Mouse (Mus musculus): ENCODE data around the gene Oosp3. TPM values are rescaled to one million over a fixed set of nuclear protein-coding genes. Genes with fewer than 3 reads are reported as not detected.

The Oosp3 gene
- polyA plus RNA-seq (2014; fragmentation: Nextera tagmentation; extraction: Ambion mirVana), result not detected in 2 replicates

GRCm38 (mm10) chr19:11696755-11697154, at the start of gene Oosp3:
TSS of gene Oosp3 (plus strand) at chr19:11697055.
- no peak for ATAC-seq (ENCODE audit: insufficient number of reproducible peaks, insufficient read depth, low FRiP score, low read depth)

GRCm38 (mm10) chr19:11649564-11649963, 47.3 kb upstream of the Oosp3 start:
- ATAC-seq (ENCODE audit: insufficient number of reproducible peaks, insufficient read depth, low FRiP score, low read depth), result no peak
- 73% methylated on average over 4 of the region's 4 CpGs for WGBS
- Histone ChIP-seq H3K4me1 (ENCODE audit: control insufficient read depth in 2 of 2, insufficient read depth in 2 of 2, low read length in 2 of 2) (no peaks in the 10 kb centered on the region), H3K27ac (replicated peaks in 1 of 2; ENCODE audit: control insufficient read depth in 1 of 2, insufficient read depth in 1 of 2, low read depth in 2 of 2, low read length in 2 of 2) (no peak overlapping the region), H3K27me3 (ENCODE audit: control insufficient read depth, insufficient read depth, low read length) (no peaks in the 10 kb centered on the region), H3K36me3 (ENCODE audit: control insufficient read depth, insufficient read depth, low read length) (no peaks in the 10 kb centered on the region), H3K4me2 (ENCODE audit: low read length) (no peak overlapping the region), H3K9me3 (ENCODE audit: control insufficient read depth, low read length) (no peaks in the 10 kb centered on the region), H3K4me3 (ENCODE audit: control insufficient read depth in 1 of 2, insufficient read depth in 1 of 2, low read depth in 1 of 2, low read length in 2 of 2) (no peak overlapping the region), H3K9ac (ENCODE audit: low read length) (no peak overlapping the region)

More at GRCm38 (mm10) chr19:11696755-11697154, at the start of gene Oosp3:
- H3K27me3 ChIP-seq (ENCODE audit: control insufficient read depth, insufficient read depth, low read length), result no peaks in the 10 kb centered on the region
- no peaks in the 10 kb centered on the region for H3K9me3 ChIP-seq (ENCODE audit: control insufficient read depth, low read length)
- no peaks in the 10 kb centered on the region for H3K4me1 ChIP-seq (ENCODE audit: control insufficient read depth in 2 of 2, insufficient read depth in 2 of 2, low read length in 2 of 2)
- H3K27ac ChIP-seq (replicated peaks in 1 of 2; ENCODE audit: control insufficient read depth in 1 of 2, insufficient read depth in 1 of 2, low read depth in 2 of 2, low read length in 2 of 2), result no peak within 1 kb of the TSS
- no peak within 1 kb of the TSS for H3K9ac ChIP-seq (ENCODE audit: low read length)
- H3K4me2 ChIP-seq (ENCODE audit: low read length), result no peak within 1 kb of the TSS
- no peaks in the 10 kb centered on the region for H3K36me3 ChIP-seq (ENCODE audit: control insufficient read depth, insufficient read depth, low read length)
- WGBS, result 82% methylated on average over 2 of the region's 2 CpGs
- no peak within 1 kb of the TSS for H3K4me3 ChIP-seq (ENCODE audit: control insufficient read depth in 1 of 2, insufficient read depth in 1 of 2, low read depth in 1 of 2, low read length in 2 of 2)

DNA sequence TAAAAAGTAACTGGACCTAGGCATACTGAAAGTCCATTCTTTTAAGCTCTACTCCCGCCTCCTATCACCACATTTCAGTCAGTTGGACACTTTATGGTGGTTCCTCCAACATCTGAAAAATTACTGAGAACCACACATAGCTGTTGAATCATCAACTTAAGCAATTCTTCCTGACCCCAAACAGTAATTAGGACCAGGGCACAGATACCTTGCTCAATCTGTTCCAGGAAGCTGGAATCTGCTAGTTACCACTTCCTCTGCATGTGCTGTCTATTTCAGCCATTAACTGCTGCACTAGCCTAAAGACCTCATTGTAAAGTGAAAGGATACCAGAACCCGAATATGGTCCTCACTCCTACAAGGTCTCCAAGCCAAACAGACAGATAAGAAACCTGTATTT, 37.7 kb upstream of the Oosp3 start:
- Histone ChIP-seq H3K4me3 (ENCODE audit: control insufficient read depth in 1 of 2, insufficient read depth in 1 of 2, low read depth in 1 of 2, low read length in 2 of 2) (no peak overlapping the region), H3K4me1 (ENCODE audit: control insufficient read depth in 2 of 2, insufficient read depth in 2 of 2, low read length in 2 of 2) (no peaks in the 10 kb centered on the region), H3K36me3 (ENCODE audit: control insufficient read depth, insufficient read depth, low read length) (no peaks in the 10 kb centered on the region), H3K27me3 (ENCODE audit: control insufficient read depth, insufficient read depth, low read length) (no peaks in the 10 kb centered on the region), H3K9me3 (ENCODE audit: control insufficient read depth, low read length) (no peaks in the 10 kb centered on the region), H3K9ac (ENCODE audit: low read length) (no peak overlapping the region), H3K27ac (replicated peaks in 1 of 2; ENCODE audit: control insufficient read depth in 1 of 2, insufficient read depth in 1 of 2, low read depth in 2 of 2, low read length in 2 of 2) (no peak overlapping the region), H3K4me2 (ENCODE audit: low read length) (no peak overlapping the region)
- 59% methylated on average over 2 of the region's 2 CpGs for WGBS
- ATAC-seq (ENCODE audit: insufficient number of reproducible peaks, insufficient read depth, low FRiP score, low read depth), result no peak

DNA sequence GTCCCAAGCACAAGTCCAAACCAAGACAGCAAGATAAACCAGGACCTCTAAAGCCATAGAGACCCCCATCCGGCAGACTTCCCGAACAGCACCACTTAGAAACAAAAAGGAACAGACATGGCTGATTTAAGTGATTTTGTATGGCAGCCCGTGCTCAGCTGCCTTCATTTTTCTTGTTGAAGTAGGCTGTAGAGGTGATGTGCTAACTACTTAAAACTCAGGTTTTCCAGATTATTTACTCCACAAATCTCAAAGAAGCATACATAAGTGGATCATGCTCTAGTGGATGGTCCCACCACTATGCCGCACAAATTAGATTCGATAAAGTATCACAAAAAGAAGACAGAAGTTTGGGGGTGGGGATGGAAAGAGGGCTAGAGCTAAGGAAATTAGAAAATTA, 36.4 kb upstream of the Oosp3 start, which contains the start of gene Oosp2:
Gene Oosp2, minus strand, starts transcription at position 101 of the 400 bp plus-strand sequence.
- no peak within 1 kb of the TSS for H3K4me2 ChIP-seq (ENCODE audit: low read length)
- H3K4me1 ChIP-seq (ENCODE audit: control insufficient read depth in 2 of 2, insufficient read depth in 2 of 2, low read length in 2 of 2), result no peaks in the 10 kb centered on the region
- no peaks in the 10 kb centered on the region for H3K36me3 ChIP-seq (ENCODE audit: control insufficient read depth, insufficient read depth, low read length)
- H3K27me3 ChIP-seq (ENCODE audit: control insufficient read depth, insufficient read depth, low read length), result no peaks in the 10 kb centered on the region
- no peak for ATAC-seq (ENCODE audit: insufficient number of reproducible peaks, insufficient read depth, low FRiP score, low read depth)
- H3K27ac ChIP-seq (replicated peaks in 1 of 2; ENCODE audit: control insufficient read depth in 1 of 2, insufficient read depth in 1 of 2, low read depth in 2 of 2, low read length in 2 of 2), result no peak within 1 kb of the TSS
- no peaks in the 10 kb centered on the region for H3K9me3 ChIP-seq (ENCODE audit: control insufficient read depth, low read length)
- H3K9ac ChIP-seq (ENCODE audit: low read length), result no peak within 1 kb of the TSS
- 80% methylated on average over 5 of the region's 5 CpGs for WGBS
- H3K4me3 ChIP-seq (ENCODE audit: control insufficient read depth in 1 of 2, insufficient read depth in 1 of 2, low read depth in 1 of 2, low read length in 2 of 2), result no peak within 1 kb of the TSS

DNA sequence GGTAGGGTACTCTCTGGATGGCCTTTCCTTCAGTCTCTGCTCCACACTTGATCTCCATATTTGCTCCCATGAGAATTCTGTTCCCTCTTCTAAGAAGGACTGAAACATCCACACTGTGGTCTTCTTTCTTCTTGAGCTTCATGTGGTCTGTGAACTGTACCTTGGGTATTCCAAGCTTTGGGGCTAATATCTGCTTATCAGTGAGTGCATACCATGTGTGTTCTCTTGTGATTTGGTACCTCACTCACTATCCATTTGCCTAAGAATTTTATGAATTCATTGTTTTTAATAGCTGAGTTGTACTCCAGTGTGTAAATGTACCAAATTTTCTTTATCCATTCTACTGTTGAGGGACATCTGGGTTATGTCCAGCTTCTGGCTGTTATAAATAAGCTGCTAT, 35.3 kb upstream of the Oosp3 start:
- no peaks in the 10 kb centered on the region for H3K36me3 ChIP-seq (ENCODE audit: control insufficient read depth, insufficient read depth, low read length)
- H3K9me3 ChIP-seq (ENCODE audit: control insufficient read depth, low read length), result no peaks in the 10 kb centered on the region
- H3K27me3 ChIP-seq (ENCODE audit: control insufficient read depth, insufficient read depth, low read length), result no peaks in the 10 kb centered on the region
- no peaks in the 10 kb centered on the region for H3K4me1 ChIP-seq (ENCODE audit: control insufficient read depth in 2 of 2, insufficient read depth in 2 of 2, low read length in 2 of 2)
- H3K9ac ChIP-seq (ENCODE audit: low read length), result no peak overlapping the region
- H3K4me2 ChIP-seq (ENCODE audit: low read length), result no peak overlapping the region
- no peak for ATAC-seq (ENCODE audit: insufficient number of reproducible peaks, insufficient read depth, low FRiP score, low read depth)
- H3K27ac ChIP-seq (replicated peaks in 1 of 2; ENCODE audit: control insufficient read depth in 1 of 2, insufficient read depth in 1 of 2, low read depth in 2 of 2, low read length in 2 of 2), result no peak overlapping the region
- H3K4me3 ChIP-seq (ENCODE audit: control insufficient read depth in 1 of 2, insufficient read depth in 1 of 2, low read depth in 1 of 2, low read length in 2 of 2), result no peak overlapping the region

- Histone ChIP-seq H3K36me3 (ENCODE audit: control insufficient read depth, insufficient read depth, low read length) (no peaks in the 10 kb centered on the region), H3K27me3 (ENCODE audit: control insufficient read depth, insufficient read depth, low read length) (no peaks in the 10 kb centered on the region), H3K4me1 (ENCODE audit: control insufficient read depth in 2 of 2, insufficient read depth in 2 of 2, low read length in 2 of 2) (no peaks in the 10 kb centered on the region), H3K9me3 (ENCODE audit: control insufficient read depth, low read length) (no peaks in the 10 kb centered on the region), H3K9ac (ENCODE audit: low read length) (no peak within 1 kb of the TSS), H3K27ac (replicated peaks in 1 of 2; ENCODE audit: control insufficient read depth in 1 of 2, insufficient read depth in 1 of 2, low read depth in 2 of 2, low read length in 2 of 2) (no peak within 1 kb of the TSS), H3K4me2 (ENCODE audit: low read length) (no peak within 1 kb of the TSS), H3K4me3 (ENCODE audit: control insufficient read depth in 1 of 2, insufficient read depth in 1 of 2, low read depth in 1 of 2, low read length in 2 of 2) (no peak within 1 kb of the TSS)
- WGBS, result 59% methylated on average over 5 of the region's 5 CpGs
- no peak for ATAC-seq (ENCODE audit: insufficient number of reproducible peaks, insufficient read depth, low FRiP score, low read depth)
Measured at GRCm38 (mm10) chr19:11690839-11691238, 6.0 kb upstream of the Oosp3 start, which contains the start of gene Oosp1. TSS of gene Oosp1 (minus strand) at chr19:11691150.

DNA sequence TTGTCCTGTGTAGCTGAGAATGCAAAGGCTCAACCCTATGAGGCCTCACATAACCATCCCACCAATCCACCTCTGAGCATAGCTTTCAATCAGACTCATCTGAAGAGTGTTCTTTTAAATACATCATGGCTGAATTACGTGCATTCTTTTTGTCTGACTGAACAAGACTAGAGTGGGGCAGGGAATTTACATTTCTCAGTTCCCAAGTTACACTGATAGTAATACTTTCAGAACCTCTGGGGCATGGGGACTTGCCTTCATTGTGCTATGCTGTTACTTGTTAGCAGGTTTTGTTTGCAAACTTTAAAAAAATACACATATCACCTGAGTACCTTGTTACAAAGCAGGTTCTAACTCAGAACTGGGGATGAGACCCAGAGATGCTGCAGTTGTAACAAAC, 5.4 kb upstream of the Oosp3 start:
- Histone ChIP-seq H3K4me1 (ENCODE audit: control insufficient read depth in 2 of 2, insufficient read depth in 2 of 2, low read length in 2 of 2) (no peaks in the 10 kb centered on the region), H3K27me3 (ENCODE audit: control insufficient read depth, insufficient read depth, low read length) (no peaks in the 10 kb centered on the region)
- 46% methylated on average over 1 of the region's 1 CpGs for WGBS

GRCm38 (mm10) chr19:11698342-11698741, 1.5 kb downstream of the Oosp3 start:
- no peak overlapping the region for H3K27ac ChIP-seq (replicated peaks in 1 of 2; ENCODE audit: control insufficient read depth in 1 of 2, insufficient read depth in 1 of 2, low read depth in 2 of 2, low read length in 2 of 2)
- H3K9ac ChIP-seq (ENCODE audit: low read length), result no peak overlapping the region
- no peaks in the 10 kb centered on the region for H3K27me3 ChIP-seq (ENCODE audit: control insufficient read depth, insufficient read depth, low read length)
- H3K36me3 ChIP-seq (ENCODE audit: control insufficient read depth, insufficient read depth, low read length), result no peaks in the 10 kb centered on the region
- H3K4me2 ChIP-seq (ENCODE audit: low read length), result no peak overlapping the region
- 86% methylated on average over 6 of the region's 6 CpGs for WGBS
- no peak for ATAC-seq (ENCODE audit: insufficient number of reproducible peaks, insufficient read depth, low FRiP score, low read depth)
- H3K4me3 ChIP-seq (ENCODE audit: control insufficient read depth in 1 of 2, insufficient read depth in 1 of 2, low read depth in 1 of 2, low read length in 2 of 2), result no peak overlapping the region
- H3K4me1 ChIP-seq (ENCODE audit: control insufficient read depth in 2 of 2, insufficient read depth in 2 of 2, low read length in 2 of 2), result no peaks in the 10 kb centered on the region
- no peaks in the 10 kb centered on the region for H3K9me3 ChIP-seq (ENCODE audit: control insufficient read depth, low read length)

More for the DNA sequence above, 5.4 kb upstream of the Oosp3 start:
- H3K4me2 ChIP-seq (ENCODE audit: low read length), result no peak overlapping the region
- H3K9ac ChIP-seq (ENCODE audit: low read length), result no peak overlapping the region
- H3K9me3 ChIP-seq (ENCODE audit: control insufficient read depth, low read length), result no peaks in the 10 kb centered on the region
- no peak overlapping the region for H3K4me3 ChIP-seq (ENCODE audit: control insufficient read depth in 1 of 2, insufficient read depth in 1 of 2, low read depth in 1 of 2, low read length in 2 of 2)
- H3K36me3 ChIP-seq (ENCODE audit: control insufficient read depth, insufficient read depth, low read length), result no peaks in the 10 kb centered on the region
- ATAC-seq (ENCODE audit: insufficient number of reproducible peaks, insufficient read depth, low FRiP score, low read depth), result no peak
- no peak overlapping the region for H3K27ac ChIP-seq (replicated peaks in 1 of 2; ENCODE audit: control insufficient read depth in 1 of 2, insufficient read depth in 1 of 2, low read depth in 2 of 2, low read length in 2 of 2)

Measured in heart, embryonic 14.5 days (tissue).